Mouse (Mus musculus) embryonic fibroblast, embryonic 13.5 days (primary cell): Measurements from ENCODE around the gene Spata16.

Source experiments
- CTCF ChIP-seq: IDR thresholded peaks from 2 replicates; pipeline ENCODE4 v1.5.1; 2011; ENCODE audit warnings: mild to moderate bottlenecking, control low read depth, low read length, moderate library complexity, borderline replicate concordance; ENCODE audit not compliant: insufficient read depth
- POLR2A ChIP-seq: IDR thresholded peaks from 2 replicates; pipeline ENCODE4 v1.6.1; 2011; ENCODE audit warnings: low read depth, mild to moderate bottlenecking, control low read depth, low read length, moderate library complexity

DNA sequence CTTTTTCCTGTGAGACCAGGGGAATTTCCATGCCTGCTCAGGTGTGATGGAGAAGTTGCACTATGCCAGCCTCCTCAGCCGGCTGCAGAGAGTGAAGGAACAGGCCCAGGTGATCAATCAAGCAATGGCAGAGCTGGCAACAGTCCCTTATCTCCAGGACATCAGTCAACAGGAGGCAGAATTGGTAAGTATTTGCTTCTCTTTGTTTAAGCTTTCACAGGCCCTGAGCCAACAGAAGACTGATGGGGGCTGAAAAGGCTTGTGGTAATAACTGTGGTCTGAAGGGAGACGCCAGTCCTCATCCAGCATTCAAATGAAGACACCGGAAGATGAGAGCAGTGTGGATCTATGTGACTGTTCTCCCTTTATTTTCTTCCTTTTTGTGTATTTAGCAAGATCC lies 286.8 kb downstream of the Spata16 start:
- no peak for TF ChIP-seq POLR2A
- TF ChIP-seq CTCF, result no peak
